8 mouse cellular contexts compared by ENCODE assay signal in the genomic region with DNA sequence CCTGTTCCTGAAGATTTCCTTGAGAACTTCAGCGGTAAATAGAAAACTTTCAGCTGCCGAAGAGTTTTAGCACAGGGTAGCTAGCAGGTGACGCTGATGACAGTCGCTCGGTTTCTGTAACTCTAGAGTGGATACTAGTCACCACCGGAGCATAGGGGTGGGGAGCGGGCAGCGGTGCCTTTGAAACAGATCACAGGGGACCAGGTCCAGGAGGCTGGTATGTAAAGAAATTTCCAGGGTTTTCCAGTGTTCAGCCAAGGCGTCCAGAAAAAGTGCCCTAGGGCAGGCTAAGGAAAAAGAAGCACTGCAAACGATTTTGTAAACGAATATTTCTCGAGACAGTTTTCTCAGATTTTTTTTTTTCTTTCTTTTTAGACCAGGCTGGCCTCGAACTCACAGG. TPM values are rescaled to one million over a fixed set of nuclear protein-coding genes. Genes with fewer than 3 reads are reported as not detected.
A peak's percentile ranks its signal among the peaks of the same experiment; 100 is the strongest.
DNase-seq lines count a peak whose midpoint lies in the region; ATAC-seq and TF ChIP-seq lines count a peak whose summit lies in the region.

Gene Cnot11, plus strand, starts transcription at position 162 of the 400 bp plus-strand sequence.

- H3K27ac ChIP-seq in spleen, adult 2 months (ENCODE audit: insufficient read depth, low read length) = peak within 1 kb of the TSS; percentile 82
- H3K27ac ChIP-seq in embryonic facial prominence, embryonic 13.5 days = peak within 1 kb of the TSS; percentile 92
- peak within 1 kb of the TSS; percentile 91 for H3K27ac ChIP-seq in heart, embryonic 15.5 days

- no peaks in the 10 kb centered on the region for H3K27me3 ChIP-seq in spleen, adult 2 months (ENCODE audit: control insufficient read depth, insufficient read depth, low read length)
- no peaks in the 10 kb centered on the region for H3K27me3 ChIP-seq in embryonic facial prominence, embryonic 13.5 days
- no peaks in the 10 kb centered on the region for H3K27me3 ChIP-seq in heart, embryonic 15.5 days
- H3K27me3 ChIP-seq in myocyte (ENCODE audit: control insufficient read depth, insufficient read depth, insufficient read length) = no peaks in the 10 kb centered on the region

- peaks cover 5% of the 10 kb centered on the region; the same call in 1 of the 2 replicates for H3K4me1 ChIP-seq in spleen, adult 2 months (ENCODE audit: control insufficient read depth, insufficient read depth, insufficient read length)
- H3K4me1 ChIP-seq in embryonic facial prominence, embryonic 13.5 days = peaks cover 20% of the 10 kb centered on the region
- H3K4me1 ChIP-seq in heart, embryonic 15.5 days (replicated peaks) = peaks cover 18% of the 10 kb centered on the region

- no peak for ATAC-seq in embryonic facial prominence, embryonic 13.5 days (ENCODE audit: insufficient number of reproducible peaks, insufficient read depth, low FRiP score, low TSS enrichment, low read depth)
- no peak for ATAC-seq in heart, embryonic 15.5 days (replicated peaks; ENCODE audit: insufficient number of reproducible peaks, insufficient read depth, low FRiP score, low read depth)
- ATAC-seq in activated CD4-positive, CD25-positive, alpha-beta regulatory T cell, adult 4 months = no peak

- H3K9ac ChIP-seq in embryonic facial prominence, embryonic 13.5 days = peak within 1 kb of the TSS; percentile 93
- peak within 1 kb of the TSS; percentile 98 for H3K9ac ChIP-seq in heart, embryonic 15.5 days

- DNase-seq in spleen, adult 2 months (ENCODE audit: low read depth in 1 of 2, low spot score in 2 of 2) = no peak
- no peak for DNase-seq in spleen, postnatal 4 days (ENCODE audit: low spot score in 2 of 2)
- DNase-seq in left cerebral cortex, postnatal 25 days (ENCODE audit: low spot score in 2 of 2) = no peak
- DNase-seq in urinary bladder, postnatal 36 days (ENCODE audit: low spot score in 2 of 2) = no peak

- intact Hi-C loops in left cerebral cortex, postnatal 25 days (cut with DNase I) = loop anchor here (10.0 kb wide), 1 partner anchor 340 kb away; the partner anchor contains the start of gene Npas2

- peak within 1 kb of the TSS; percentile 84 for H3K4me2 ChIP-seq in embryonic facial prominence, embryonic 13.5 days
- peak within 1 kb of the TSS; percentile 91 for H3K4me2 ChIP-seq in heart, embryonic 15.5 days
- H3K4me2 ChIP-seq in myocyte (ENCODE audit: low read depth) = peak within 1 kb of the TSS; percentile 96

- peaks cover 11% of the 10 kb centered on the region for H3K36me3 ChIP-seq in spleen, adult 2 months (ENCODE audit: control insufficient read depth, insufficient read depth, low read length)
- H3K36me3 ChIP-seq in embryonic facial prominence, embryonic 13.5 days = peaks cover 25% of the 10 kb centered on the region
- H3K36me3 ChIP-seq in heart, embryonic 15.5 days = peaks cover 17% of the 10 kb centered on the region
- H3K36me3 ChIP-seq in myocyte (ENCODE audit: control insufficient read depth, insufficient read depth) = peaks cover 15% of the 10 kb centered on the region

- H3K9me3 ChIP-seq in embryonic facial prominence, embryonic 13.5 days = no peaks in the 10 kb centered on the region
- H3K9me3 ChIP-seq in heart, embryonic 15.5 days (replicated peaks) = no peaks in the 10 kb centered on the region

- no peak for TF ChIP-seq CTCF in spleen, adult 2 months (IDR thresholded peaks at IDR 0.05; ENCODE audit: extremely low read depth, insufficient read depth, insufficient read length, insufficient replicate concordance)

- no peak for TF ChIP-seq POLR2A in spleen, adult 2 months (IDR thresholded peaks at IDR 0.05; ENCODE audit: low read depth, low read length)
- TF ChIP-seq POLR2A in myocyte (IDR thresholded peaks at IDR 0.05; ENCODE audit: insufficient read length, low read depth) = no peak

- 63% methylated on average over 13 of the region's 13 CpGs for WGBS in spleen, adult 2 months
- WGBS in embryonic facial prominence, embryonic 13.5 days = 29% methylated on average over 13 of the region's 13 CpGs
- 34% methylated on average over 13 of the region's 13 CpGs for WGBS in heart, embryonic 15.5 days

- H3K4me3 ChIP-seq in spleen, adult 2 months (ENCODE audit: extremely low read depth, insufficient read depth, insufficient read length) = peak within 1 kb of the TSS; percentile 84
- H3K4me3 ChIP-seq in embryonic facial prominence, embryonic 13.5 days = peak within 1 kb of the TSS; percentile 98
- peak within 1 kb of the TSS; percentile 100 for H3K4me3 ChIP-seq in heart, embryonic 15.5 days
- H3K4me3 ChIP-seq in myocyte = peak within 1 kb of the TSS; percentile 41

- peak within 1 kb of the TSS; percentile 60 for H3ac ChIP-seq in myocyte (ENCODE audit: control insufficient read depth, insufficient read length)

- peaks cover 14% of the 10 kb centered on the region for H3K79me2 ChIP-seq in myocyte (ENCODE audit: control insufficient read depth, insufficient read depth)

TF ChIP-seq in myocyte, 11 proteins besides CTCF, POLR2A, EP300 and RAD21:
- TF ChIP-seq MAX (IDR thresholded peaks at IDR 0.05; ENCODE audit: low read depth) = no peak
- TF ChIP-seq REST (IDR thresholded peaks at IDR 0.05; ENCODE audit: insufficient read depth, insufficient read length) = no peak
- TF ChIP-seq TCF12 (IDR thresholded peaks at IDR 0.05; ENCODE audit: insufficient read depth, poor library complexity, severe bottlenecking) = no peak
- TF ChIP-seq USF1 (IDR thresholded peaks at IDR 0.05; ENCODE audit: low read depth) = no peak
TF ChIP-seq in myocyte: peak in this region for 0.

RNA-seq across cellular contexts. Expression of gene Cnot11, which starts in this region (rescaled TPM):
- polyA plus RNA-seq in spleen, adult 2 months (2012; rRNA removed) = 11.2 and 17.9 TPM in 2 replicates
- 21.6 and 21.9 TPM in 2 replicates for polyA plus RNA-seq in embryonic facial prominence, embryonic 13.5 days (2015; fragmentation: Nextera tagmentation; extraction: Ambion mirVana)
- polyA plus RNA-seq in heart, embryonic 15.5 days (2015; fragmentation: Nextera tagmentation; extraction: Ambion mirVana) = 13.3 and 15.2 TPM in 2 replicates
- total RNA-seq in left cerebral cortex, postnatal 25 days (2021) = 10 to 100 TPM; 24.4 to 24.6 TPM
- polyA plus RNA-seq in myocyte (2012; fragmentation: generic; extraction: Trizol) = 16.8 TPM
- polyA plus RNA-seq in activated CD4-positive, CD25-positive, alpha-beta regulatory T cell, adult 4 months (2017; shearing (Covaris generic)) = 1 to 10 TPM; 3.0 to 5.6 TPM

Comparison
In these comparisons a context has a peak if more than half of its experiments do, and no peak if none do; other contexts are left out.
1. H3K4me3 ChIP-seq: peak in every context shown above with its lines; median percentile 100 in heart, embryonic 15.5 days; 98 in embryonic facial prominence, embryonic 13.5 days; 84 in spleen, adult 2 months; 41 in myocyte.